Mouse (Mus musculus) heart, postnatal 25 days (tissue): ENCODE results near the gene Troap. TPM values are rescaled to one million over a fixed set of nuclear protein-coding genes. Genes with fewer than 3 reads are reported as not detected.

Experiments
- microRNA-seq: library from miRNA; unstranded; fragments of <30 nt; microRNA quantifications from one replicate; pipeline ENCODE4 v1.2.0, GENCODE M21; 2022
- total RNA-seq, 2 experiments: library from RNA; stranded (reverse); gene quantifications; 2 replicates each; pipeline ENCODE4 v1.2.3; 2021

Gene Troap
- total RNA-seq, 2 experiments from 2014 or later = 0.13 to 0.67 TPM

Small RNA genes lying within 50 kb of the gene (microRNA-seq; reads per million reads assigned to microRNA genes)
- not detected for gene Mir6960

Other genes with a start within 250 kb of the Troap start
- 100 to 1,000 TPM in 1 of 2 experiments, 10 to 100 TPM in 1; 90.5 to 103 TPM for gene Prkag1, start 243.1 kb upstream of the Troap start, total RNA-seq
- gene Kmt2d, start 203.4 kb upstream of the Troap start, total RNA-seq = 10 to 100 TPM; 52.1 to 57.7 TPM
- gene Rhebl1, start 180.0 kb upstream of the Troap start, total RNA-seq = 1 to 10 TPM; 2.0 to 2.8 TPM
- 1 to 10 TPM; 1.8 TPM for gene Dhh, start 176.0 kb upstream of the Troap start, total RNA-seq
- gene Lmbr1l, start 156.3 kb upstream of the Troap start, total RNA-seq = 10 to 100 TPM; 11.5 to 13.4 TPM
- 100 to 1,000 TPM; 163 to 175 TPM for gene Tuba1b, start 140.0 kb upstream of the Troap start, total RNA-seq
- gene Gm49450, start 121.0 kb upstream of the Troap start, total RNA-seq = not detected
- 100 to 1,000 TPM in 1 of 2 experiments, 10 to 100 TPM in 1; 99.4 to 105 TPM for gene Tuba1a, start 120.9 kb upstream of the Troap start, total RNA-seq
- 10 to 100 TPM; 33.5 to 33.7 TPM for gene Tuba1c, start 44.7 kb upstream of the Troap start, total RNA-seq
- gene Prph, start 19.4 kb upstream of the Troap start, total RNA-seq = under 1 TPM; 0.14 to 0.42 TPM
- gene C1ql4, start 13.2 kb downstream of the Troap start, total RNA-seq = not detected
- gene Dnajc22, start 18.6 kb downstream of the Troap start, total RNA-seq = under 1 TPM; 0.16 to 0.45 TPM
- gene Spats2, start 51.3 kb downstream of the Troap start, total RNA-seq = 1 to 10 TPM; 7.7 to 7.9 TPM
- under 1 TPM; 0.06 to 0.18 TPM for gene Kcnh3, start 150.3 kb downstream of the Troap start, total RNA-seq
- 10 to 100 TPM; 47.4 to 50.9 TPM for gene Mcrs1, start 177.4 kb downstream of the Troap start, total RNA-seq
- 10 to 100 TPM; 20.2 to 20.7 TPM for gene Prpf40b, start 220.5 kb downstream of the Troap start, total RNA-seq
- not detected for gene Fam186b, start 221.3 kb downstream of the Troap start, total RNA-seq